Mouse (Mus musculus): ENCODE data around the gene Narfl. TPM values are rescaled to one million over a fixed set of nuclear protein-coding genes. Genes with fewer than 3 reads are reported as not detected.
A peak's percentile ranks its signal among the peaks of the same experiment; 100 is the strongest.
"Not testable (repeated sequence)": the region's sequence is repeated elsewhere in the genome, so short reads cannot be mapped to it uniquely, and the experiment has no call there.

Narfl gene
- total RNA-seq, 2 experiments from 2014 or later: 43.9 to 50.1 TPM

DNA sequence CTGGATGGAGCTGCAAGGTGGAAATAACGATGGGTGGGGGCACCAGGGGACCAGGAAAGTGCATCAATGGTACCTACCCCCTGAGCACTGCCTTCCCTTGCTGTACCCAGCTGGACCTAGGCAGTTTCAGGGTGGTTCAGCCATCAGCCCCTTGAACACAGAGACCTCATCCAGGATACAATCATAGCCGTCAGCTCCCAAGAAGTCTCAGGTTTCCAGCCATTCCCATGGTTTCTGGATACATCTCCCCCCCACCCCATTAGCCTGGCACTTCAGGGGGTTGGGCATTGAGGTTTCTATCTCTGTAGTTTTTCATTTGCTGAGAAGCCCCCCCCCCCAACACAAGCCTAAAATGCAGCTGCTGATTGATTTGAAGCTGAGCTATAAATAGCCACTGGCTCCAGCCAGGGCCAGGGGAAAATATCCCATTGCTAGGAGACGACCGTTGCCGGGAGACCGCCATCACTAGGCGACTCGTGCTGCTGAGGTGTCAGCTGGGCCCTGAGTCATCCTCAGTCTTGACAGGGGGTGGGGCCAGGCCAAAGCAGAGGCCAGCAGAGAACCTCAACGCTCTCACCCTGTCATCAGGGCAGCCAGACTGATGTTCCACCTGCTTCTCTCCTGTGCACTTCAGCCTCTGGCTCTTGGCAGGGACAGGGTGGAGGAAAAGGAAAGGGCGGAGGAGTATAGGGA is 29.4 kb downstream of the Narfl start:
- DNase-seq: peak; percentile 50 to 74

DNA sequence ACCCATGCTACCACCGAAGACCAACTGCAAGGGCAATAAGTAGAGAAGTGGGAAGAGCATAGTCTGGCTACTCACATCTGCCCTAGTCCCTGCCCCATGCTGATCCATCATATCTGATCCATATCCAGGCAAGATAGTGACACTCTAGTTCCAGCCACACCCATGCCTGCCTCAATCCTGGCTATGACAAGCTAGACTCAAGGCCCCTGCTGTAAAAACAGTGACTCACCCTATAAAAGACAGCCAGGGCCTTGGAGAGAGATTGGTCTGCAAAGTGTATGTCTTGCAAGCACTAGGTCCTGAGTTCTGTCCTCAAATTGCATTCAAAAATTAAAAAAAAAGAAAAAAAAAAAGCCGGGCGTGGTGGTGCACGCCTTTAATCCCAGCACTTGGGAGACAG is 32.9 kb downstream of the Narfl start:
- DNase-seq: no peak

DNA sequence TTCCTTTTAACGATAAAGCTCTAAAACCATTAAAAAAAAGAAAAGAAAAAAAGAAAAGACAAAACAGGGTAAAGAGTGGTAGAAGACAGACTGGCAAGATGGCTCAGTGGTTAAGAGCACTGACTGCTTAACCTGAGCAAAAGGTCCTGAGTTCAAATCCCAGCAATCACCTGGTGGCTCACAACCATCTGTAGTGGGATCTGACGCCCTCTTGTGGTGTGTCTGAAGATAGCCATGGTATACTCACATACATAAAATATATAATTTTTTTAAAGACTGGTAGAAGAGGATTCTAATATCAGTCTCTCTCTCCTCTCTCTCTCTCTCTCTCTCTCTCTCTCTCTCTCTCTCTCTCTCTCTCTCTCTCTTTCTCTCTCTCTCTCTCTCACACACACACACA is 33.9 kb downstream of the Narfl start:
- DNase-seq: not testable (repeated sequence)

DNA sequence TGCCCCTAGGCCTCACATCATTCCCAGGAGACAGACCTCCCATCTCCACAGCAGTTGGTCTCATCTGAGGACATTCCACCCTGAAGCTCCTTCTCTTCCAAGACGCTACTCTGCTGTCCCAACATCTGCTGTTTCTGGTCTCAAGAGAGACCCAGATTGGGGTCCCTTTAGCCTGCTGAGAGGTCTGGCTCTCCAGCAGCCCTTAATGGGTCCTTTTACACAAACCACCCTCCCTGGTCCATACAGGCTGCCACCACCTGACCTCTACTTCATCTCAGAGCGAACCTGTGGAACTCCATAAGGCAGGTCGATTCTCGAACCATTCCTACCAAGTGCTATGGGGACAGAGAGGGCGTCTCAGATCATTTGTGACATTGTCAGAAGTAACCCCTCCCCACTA is 34.5 kb downstream of the Narfl start:
- DNase-seq: no peak

DNA sequence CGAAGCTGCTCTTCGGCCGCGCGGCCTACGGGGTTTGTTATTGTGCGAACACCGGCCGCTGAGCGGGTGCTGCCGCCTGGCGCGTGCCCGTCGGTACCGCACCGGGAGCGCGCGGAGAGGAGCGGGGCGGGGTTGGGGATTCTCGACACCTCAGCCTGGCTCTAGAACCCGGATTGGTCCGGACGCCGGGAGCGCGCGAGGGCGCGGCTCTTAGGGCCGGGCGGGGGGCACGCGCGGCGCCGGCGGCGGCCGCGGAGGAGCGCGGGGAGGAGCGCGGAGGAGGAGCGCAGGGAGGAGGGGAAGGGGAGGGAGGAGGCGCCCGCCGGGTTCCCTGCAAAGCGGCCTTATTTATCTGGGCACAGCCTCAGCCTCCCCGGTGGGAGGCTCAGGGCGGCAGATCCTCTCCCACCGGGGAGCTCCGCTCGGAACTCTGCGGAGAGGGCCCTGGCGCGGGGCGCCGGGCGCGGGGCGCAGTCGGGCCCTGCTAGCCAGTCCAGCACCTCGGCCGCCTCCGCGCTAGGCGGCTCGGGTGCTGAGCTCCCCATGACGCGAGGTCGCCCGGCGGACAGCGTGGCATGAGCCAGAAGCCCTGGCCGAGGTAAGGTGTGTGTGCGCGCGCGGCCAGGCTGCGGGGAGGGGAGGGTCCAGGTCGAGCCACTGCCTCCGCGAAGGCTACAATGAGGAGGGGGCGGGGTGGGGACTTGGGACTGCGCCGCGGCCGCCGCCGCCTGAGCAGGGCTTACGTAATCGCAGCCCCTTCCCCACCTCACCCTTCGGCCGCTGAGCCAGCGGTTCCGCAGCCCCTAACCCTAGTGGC is 35.4 kb downstream of the Narfl start, which contains the start of gene Fbxl16:
Gene Fbxl16 (plus strand): TSS at position 297 of the 817 bp plus-strand sequence.
- peak; percentile 70 to 79 for DNase-seq

DNA sequence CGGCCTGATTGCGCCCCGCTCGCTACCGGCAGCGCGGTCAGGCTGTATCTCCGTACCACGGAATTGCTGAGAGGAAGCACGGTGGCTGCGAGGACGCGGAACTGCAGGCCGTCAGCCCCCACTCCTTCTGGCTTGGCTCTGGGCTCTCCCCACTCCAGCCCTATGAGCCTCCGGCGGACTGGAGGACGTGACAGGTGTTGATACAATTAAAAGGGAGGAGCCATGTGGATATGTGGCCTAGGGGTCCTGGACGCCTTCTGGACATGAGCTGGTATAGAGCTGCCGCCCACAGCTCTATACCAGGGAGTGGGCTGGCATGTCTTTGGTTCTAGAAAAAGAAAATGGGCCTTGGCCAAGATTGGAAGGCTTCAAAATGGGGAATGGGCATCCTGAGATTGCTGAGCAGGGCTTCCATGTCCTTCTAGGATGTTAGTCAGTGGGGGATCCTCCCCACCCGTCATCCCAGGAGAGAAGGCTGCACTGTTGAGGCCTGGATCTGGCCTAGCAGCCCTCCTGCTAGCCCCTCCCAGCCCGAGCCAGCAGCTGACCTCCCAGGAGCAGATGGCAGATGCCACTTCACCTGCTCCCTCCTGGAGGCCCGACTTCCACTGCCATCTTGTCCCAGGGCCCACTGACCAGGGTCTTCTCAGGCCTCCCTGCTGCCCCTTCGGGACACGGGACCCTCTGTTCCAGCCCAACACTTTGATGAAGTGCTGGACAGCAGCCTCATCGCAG is 36.2 kb downstream of the Narfl start:
- no peak for DNase-seq

DNA sequence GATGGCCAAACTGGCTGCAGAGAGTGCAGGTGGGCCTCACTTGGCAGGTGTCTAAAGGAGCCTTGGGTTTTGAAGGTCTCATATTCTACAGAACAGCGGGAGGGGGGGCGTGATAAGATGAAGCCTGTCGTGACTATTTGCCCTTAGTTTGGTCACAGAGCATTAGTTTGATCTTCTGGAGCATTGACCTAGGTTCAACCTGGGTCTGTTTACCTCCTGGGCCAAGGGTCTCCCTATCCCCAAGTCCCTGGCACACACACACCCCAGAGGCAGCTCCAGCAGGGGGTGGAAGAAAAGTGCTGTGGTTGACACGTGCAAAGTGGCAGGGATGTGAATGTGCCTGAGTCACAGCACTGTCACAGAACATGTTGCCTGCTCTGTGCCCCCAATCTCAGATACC is 37.3 kb downstream of the Narfl start:
- DNase-seq: no peak

DNA sequence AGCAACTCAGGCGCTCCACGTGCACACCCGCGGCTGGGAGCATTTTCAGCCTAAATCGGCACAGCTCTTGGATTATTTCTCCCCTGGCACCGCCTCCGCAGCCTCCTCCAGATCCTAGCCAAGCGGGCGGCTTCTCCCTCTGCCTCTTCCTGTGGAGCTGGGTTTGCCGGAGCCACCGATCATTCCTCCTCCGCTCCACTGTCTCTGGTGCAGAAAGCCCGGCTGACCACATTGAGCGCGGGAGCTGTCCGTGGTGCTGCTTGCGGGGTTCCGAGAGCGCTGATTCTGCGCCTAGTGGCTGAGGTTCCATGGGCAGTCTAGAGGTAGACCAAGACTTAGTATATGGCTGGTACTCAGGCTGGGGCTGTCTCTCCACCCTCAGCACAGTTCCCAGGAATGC is 39.9 kb downstream of the Narfl start:
- DNase-seq: peak; percentile 67 to 90

DNA sequence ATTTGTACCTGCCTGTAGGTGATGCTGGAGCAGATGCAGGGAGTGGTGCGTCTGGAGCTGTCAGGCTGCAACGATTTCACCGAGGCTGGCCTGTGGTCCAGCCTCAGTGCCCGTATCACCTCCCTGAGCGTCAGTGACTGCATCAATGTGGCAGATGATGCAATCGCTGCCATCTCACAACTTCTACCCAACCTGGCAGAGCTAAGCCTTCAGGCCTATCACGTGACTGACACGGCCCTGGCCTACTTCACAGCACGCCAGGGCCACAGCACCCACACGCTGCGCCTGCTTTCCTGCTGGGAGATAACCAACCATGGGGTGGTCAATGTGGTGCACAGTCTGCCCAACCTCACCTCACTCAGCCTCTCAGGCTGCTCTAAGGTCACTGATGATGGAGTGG is 44.1 kb downstream of the Narfl start:
- DNase-seq: no peak

DNA sequence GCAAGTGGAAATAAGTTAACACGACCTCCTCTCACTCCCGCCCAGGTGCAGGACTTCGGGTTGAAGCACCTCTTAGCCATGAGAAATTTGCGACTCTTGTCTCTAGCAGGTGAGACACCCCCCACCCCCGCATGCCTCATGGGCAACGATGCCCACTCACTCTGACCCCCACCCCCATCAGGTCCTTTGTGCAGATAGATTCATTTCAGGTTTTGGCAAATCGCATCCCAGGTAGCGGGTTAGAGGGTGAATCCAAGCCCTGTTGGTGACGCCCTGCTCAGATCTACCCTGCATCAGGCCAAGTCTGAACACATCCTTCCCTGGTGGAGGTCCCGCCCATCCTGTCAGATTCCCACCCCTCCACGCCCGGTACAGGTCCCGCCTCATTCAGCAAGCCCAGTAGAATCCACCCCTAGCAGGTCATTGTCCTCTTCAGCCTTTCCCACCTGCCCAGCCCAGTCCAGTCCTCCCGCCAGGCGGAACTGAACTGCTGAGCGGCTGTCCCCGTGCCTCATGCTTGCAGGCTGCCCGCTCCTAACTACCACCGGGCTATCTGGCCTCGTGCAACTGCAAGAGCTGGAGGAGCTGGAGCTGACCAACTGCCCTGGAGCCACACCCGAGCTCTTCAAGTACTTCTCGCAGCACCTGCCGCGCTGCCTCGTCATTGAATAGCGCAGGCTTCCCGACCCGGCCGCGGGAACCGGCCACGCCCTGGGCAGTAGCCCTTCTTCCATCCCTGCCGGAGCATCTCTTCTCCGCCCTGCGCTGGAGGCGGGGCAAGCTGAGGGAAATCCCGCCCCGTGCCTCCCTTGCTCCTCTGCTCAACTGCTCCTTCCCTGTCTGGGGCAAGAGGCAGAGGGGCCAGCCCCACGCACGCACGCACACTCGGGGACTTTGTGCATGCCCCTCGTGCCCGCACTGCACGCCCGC is 45.5 kb downstream of the Narfl start:
- no peak for DNase-seq

DNA sequence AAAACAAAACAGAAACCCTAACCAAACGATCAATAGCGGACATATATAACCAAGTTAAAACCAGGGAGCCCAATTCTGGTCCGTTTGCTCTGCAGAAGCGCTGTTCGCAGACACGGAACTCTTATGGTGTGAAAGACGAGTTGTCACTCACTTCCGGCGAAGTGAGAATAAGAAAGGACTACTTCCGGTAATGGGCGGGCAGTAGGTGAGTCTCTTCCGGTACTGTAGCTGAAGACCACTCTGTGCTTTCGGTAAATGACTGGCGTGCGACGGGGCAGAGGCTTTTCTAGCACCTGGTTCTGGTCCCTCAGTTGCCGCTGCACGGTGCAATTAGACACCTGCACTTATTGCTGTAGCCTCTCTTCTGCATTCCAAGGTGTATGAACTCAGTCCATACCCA is 49.9 kb downstream of the Narfl start, which contains the start of gene Wdr24:
Gene Wdr24 (plus strand): TSS at position 176 of the 400 bp plus-strand sequence.
- DNase-seq: peak; percentile 86 to 90

DNA sequence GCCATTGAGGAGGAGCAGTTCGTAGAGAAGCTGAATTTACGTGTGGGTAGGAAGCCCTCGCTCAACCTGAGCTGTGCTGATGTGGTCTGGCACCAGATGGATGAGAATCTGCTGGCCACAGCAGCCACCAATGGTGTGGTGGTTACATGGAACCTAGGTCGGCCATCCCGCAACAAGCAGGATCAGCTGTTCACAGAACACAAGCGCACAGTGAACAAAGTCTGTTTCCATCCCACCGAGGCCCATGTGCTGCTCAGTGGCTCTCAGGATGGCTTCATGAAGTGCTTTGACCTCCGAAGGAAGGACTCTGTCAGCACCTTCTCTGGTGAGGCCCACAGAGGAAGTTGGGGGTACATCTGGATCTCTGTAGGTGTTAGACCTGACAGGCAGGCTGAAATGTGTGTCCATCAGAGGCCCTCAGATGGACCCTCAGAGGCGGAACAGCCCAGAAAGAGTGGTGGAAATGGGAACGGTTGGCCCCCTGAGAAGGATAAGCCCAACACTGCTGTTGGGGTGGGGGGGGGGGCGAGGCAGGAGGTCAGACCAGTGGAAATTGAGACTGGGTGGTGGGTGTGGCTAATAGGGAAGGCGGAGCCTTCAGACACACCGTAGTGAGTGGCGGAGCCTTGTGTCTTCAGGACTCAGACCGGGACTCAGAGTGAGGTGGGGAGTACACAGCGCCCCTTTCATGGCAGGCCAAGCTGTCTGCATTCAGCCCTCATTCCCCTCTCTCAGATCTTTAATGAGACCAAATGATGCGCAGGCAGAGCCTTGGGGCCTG is 51.0 kb downstream of the Narfl start:
- DNase-seq: no peak

DNA sequence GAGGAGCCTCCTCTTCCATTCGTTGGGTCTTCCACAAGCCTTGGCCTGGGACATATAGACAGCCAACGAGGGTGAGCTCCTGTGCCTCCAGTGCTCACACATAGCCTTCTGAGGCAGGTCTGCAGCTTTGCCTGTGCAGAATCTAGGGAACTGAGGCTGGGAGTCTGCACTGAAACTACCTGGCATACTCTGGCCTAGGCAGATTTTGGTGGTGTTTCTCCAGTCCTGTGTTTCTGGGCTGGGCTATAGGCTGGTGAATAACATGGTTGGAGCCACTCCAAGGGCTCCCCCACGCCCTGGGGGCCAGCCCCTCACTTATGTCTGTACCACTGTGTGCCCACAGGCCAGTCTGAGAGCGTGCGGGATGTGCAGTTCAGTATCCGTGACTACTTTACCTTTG is 51.7 kb downstream of the Narfl start:
- no peak for DNase-seq

DNA sequence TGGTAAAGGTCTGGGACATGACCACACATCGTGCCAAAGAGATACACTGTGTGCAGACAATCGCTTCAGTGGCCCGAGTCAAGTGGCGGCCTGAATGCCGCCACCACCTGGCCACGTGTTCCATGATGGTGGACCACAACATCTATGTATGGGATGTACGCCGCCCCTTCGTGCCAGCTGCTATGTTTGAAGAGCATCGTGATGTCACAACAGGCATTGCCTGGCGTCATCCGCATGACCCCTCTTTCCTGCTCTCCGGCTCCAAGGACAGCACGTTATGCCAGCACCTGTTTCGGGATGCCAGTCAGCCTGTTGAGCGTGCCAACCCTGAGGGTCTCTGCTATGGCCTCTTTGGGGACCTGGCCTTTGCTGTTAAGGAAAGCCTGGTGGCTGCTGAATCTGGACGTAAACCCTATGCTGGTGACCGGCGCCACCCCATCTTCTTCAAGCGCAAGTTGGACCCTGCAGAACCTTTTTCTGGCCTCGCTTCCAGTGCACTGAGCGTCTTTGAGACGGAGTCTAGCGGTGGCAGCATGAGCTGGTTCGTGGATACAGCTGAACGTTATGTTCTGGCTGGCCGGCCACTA is 52.5 kb downstream of the Narfl start:
- no peak for DNase-seq

DNA sequence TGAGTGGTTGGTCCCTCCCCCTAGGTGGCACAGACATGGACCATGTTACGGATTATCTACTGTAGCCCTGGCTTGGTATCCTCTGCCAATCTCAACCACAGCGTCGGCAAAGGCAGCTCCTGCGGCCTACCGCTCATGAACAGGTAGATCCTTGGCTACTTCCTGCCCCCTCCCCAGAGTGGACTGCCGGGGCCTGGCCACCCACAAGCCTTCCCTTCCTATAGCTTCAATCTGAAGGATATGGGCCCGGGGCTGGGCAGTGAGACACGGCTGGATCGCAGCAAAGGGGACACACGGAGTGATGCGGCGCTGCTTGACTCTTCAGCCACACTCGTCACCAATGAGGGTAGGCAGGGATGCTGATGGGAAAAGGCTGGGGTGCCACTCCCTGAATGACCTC is 53.4 kb downstream of the Narfl start:
- no peak for DNase-seq

DNA sequence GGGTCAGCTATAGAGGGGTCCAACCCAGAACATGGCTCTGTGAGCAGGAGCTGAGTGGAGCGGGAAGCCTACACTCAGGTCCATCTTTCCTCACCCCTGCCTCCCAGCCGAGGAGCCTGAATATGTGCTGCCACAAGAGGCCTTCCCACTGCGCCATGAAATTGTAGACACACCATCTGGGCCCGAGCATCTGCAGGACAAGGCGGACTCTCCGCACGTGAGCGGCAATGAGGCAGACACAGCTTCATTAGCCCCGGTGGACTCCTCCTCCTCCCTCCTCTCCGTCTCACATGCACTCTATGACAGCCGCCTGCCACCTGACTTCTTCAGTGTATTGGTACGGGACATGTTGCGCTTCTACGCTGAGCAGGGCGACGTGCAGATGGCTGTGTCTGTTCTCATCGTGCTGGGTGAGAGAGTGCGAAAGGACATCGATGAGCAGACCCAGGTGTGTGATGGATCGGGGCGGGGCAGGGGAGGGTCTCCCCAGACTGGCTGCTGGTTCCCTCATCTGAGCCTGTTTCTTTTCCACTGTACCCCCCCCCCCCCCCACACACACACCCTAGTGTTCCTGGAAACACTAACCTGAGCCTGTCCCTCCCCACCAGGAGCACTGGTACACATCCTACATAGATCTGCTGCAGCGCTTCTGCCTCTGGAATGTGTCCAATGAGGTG is 54.1 kb downstream of the Narfl start:
- DNase-seq: no peak

DNA sequence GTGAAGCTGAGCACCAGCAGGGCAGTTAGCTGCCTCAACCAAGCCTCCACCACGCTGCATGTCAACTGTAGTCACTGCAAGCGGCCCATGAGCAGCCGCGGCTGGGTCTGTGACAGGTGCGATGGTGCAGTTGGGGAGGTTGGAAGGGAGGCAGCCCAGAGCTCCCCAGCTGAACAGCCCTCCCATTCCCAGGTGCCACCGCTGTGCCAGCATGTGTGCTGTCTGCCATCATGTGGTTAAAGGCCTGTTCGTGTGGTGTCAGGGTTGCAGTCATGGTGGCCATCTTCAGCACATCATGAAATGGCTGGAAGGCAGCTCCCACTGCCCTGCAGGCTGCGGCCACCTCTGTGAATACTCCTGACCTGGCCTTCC is 54.6 kb downstream of the Narfl start:
- no peak for DNase-seq

DNA sequence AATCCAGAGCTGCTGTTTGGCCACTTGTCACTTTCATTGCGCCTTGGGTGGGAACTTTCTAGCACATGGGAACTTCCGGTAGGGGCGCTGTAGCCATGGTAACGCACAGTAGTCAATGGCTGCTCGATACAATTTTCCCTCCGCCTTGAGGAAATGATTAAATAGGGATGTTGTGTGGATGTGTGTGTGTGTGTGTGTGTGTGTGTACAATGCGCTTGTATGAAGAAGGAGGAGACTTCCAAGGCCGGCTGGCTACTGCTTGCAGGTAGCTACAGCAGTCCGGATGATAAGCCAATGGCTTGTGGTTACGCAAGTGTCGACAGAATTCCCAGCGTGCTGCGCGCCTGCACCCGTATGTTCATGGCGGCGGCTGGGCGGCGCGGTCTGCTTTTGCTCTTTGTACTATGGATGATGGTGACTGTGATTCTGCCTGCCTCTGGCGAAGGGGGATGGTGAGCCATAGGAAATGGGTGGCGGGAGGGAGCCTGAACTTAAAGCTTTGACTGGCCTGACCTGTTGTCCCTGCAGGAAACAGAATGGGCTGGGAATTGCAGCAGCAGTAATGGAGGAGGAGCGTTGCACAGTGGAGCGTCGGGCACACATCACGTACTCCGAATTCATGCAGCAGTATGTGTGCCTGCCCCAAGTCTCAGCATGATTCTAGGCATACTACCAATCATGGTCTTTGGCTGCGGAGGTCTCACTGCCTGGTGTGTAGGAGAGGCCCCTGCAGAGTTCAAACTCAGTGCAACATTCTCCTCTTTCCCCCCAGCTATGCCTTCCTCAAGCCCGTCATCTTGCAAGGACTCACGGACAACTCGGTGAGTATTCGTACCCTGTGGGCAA is 55.4 kb downstream of the Narfl start, which contains the start of gene Jmjd8:
Gene Jmjd8 (plus strand): TSS at position 156 of the 846 bp plus-strand sequence.
- peak; percentile 85 to 87 for DNase-seq

DNA sequence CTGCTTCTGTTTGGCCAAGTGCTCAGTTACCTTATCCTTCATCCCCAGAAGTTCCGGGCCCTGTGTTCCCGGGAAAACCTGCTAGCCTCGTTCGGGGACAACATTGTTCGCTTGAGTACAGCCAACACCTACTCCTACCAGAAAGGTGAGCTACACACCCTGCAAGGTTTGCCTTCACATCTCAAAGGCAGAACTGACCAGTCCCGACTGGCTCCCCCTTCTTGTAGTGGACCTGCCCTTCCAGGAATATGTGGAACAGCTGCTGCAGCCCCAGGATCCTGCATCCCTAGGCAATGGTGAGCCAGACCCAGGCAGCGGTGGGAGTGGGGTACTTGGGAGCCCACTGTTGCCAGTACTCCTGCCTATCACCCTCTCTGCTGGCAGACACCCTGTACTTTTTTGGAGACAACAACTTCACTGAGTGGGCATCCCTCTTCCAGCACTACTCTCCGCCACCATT is 56.0 kb downstream of the Narfl start:
- DNase-seq: no peak

All from heart, adult 18-20 months (tissue).